Mouse (Mus musculus) small intestine, adult 2 months (tissue): ENCODE results near the gene Zfp324. TPM values are rescaled to one million over a fixed set of nuclear protein-coding genes. Genes with fewer than 3 reads are reported as not detected.
A peak's percentile ranks its signal among the peaks of the same experiment; 100 is the strongest.
"Not testable (repeated sequence)": the region's sequence is repeated elsewhere in the genome, so short reads cannot be mapped to it uniquely, and the experiment has no call there.

ENCODE experiments used
- H3K27ac ChIP-seq: fragments of 200-500 bp; 2 replicates; pipeline ENCODE4 v1.5.1; 2012; ENCODE audit warnings: low read depth, low read length, control low read depth, inconsistent platforms; ENCODE audit not compliant: insufficient read depth
- H3K27me3 ChIP-seq: fragments of 200-500 bp; 2 replicates; pipeline ENCODE4 v1.6.1; 2012; ENCODE audit warnings: mild to moderate bottlenecking, moderate library complexity, low read length, inconsistent platforms; ENCODE audit not compliant: control insufficient read depth, insufficient read depth
- H3K36me3 ChIP-seq: fragments of 200-500 bp; 2 replicates; pipeline ENCODE4 v1.6.1; 2012; ENCODE audit warnings: mild to moderate bottlenecking, low read length, control low read depth, inconsistent platforms; ENCODE audit not compliant: control insufficient read depth, insufficient read depth
- H3K4me1 ChIP-seq: fragments of 200-500 bp; 2 replicates; pipeline ENCODE4 v1.6.1; 2012; ENCODE audit warnings: low read length, inconsistent platforms, mixed read lengths; ENCODE audit not compliant: control insufficient read depth, insufficient read depth, insufficient read length
- H3K4me3 ChIP-seq: fragments of 200-500 bp; 2 replicates; pipeline ENCODE4 v1.5.1; 2012; ENCODE audit warnings: low read depth, mild to moderate bottlenecking, control low read depth, inconsistent platforms, low read length, moderate library complexity
- CTCF ChIP-seq: fragments of 200-500 bp; IDR thresholded peaks from 2 replicates; pipeline ENCODE4 v1.5.1; 2012; ENCODE audit warnings: low read depth, mild to moderate bottlenecking, control low read depth, inconsistent platforms, low read length, moderate library complexity, mixed read lengths; ENCODE audit not compliant: insufficient replicate concordance, insufficient read length; ENCODE audit errors: extremely low read depth
- POLR2A ChIP-seq: fragments of 200-500 bp; IDR thresholded peaks from 2 replicates; pipeline ENCODE4 v1.6.1; 2012; ENCODE audit warnings: low read depth, mild to moderate bottlenecking, control low read depth, inconsistent platforms, low read length, moderate library complexity
- WGBS: fragments of 180-500 bp; shearing (Covaris S2); methylation state at CpG from one replicate; pipeline ENCODE4 v1.1.7; 2018; 5-methylcytosine and 5-hydroxymethylcytosine counted together
- polyA plus RNA-seq: library from polyadenylated mRNA; depleted of rRNA; stranded (reverse); fragments of >200 nt; gene quantifications from 2 replicates; pipeline ENCODE4 v1.2.3, GENCODE M21; 2012

The Zfp324 gene
- polyA plus RNA-seq, 1 experiment = 3.5 TPM

DNA sequence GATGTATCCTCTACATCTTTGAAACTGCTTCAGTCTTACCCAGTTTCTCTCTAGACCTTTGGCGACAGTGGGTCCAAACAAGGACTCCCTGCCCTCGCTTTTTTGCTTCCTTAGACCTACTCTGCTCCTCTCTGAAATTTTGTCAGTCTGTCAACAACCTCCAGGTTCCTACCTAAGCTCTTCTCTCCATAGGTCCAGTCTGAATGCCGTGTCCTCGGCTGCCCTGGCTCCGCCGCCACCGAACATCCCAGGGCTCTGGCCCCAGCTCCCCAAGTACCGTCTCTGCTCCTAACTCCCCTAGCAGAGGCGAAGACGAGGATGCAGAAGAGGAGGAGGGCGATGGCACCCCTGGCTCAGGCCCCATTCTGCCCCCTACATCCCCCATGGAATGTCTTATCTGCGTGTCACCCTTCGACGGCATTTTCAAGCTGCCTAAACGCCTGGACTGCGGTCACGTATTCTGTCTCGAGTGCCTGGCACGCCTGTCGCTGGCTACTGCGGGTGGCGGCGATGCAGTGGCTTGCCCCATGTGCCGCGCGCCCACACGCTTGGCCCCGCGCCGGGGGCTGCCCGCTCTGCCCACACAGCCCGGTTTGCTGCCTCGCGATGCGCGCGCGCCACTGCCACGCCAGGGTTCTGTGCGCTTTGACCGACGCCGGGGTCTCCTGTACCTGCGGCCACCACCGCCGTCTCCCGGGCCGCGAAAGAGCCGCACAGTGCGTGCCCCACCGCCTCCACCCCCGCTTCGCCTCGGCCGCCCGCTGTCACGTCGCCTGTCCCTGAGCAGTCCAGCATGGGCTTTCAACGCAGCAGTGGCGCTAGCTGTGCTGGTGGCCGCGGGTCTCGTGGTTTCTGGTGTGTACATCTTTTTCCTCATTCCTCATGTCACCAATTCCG, 37.7 kb upstream of the Zfp324 start:
- Histone ChIP-seq H3K4me3 (peak overlapping the region; percentile 38), H3K27ac (no peak overlapping the region), H3K36me3 (peaks cover 34% of the 10 kb centered on the region), H3K4me1 (peaks cover 7% of the 10 kb centered on the region), H3K27me3 (no peaks in the 10 kb centered on the region; the same call in 1 of the 2 replicates)
- WGBS = 5% methylated on average over 65 of the region's 65 CpGs
- TF ChIP-seq POLR2A = no peak
- TF ChIP-seq CTCF = no peak

DNA sequence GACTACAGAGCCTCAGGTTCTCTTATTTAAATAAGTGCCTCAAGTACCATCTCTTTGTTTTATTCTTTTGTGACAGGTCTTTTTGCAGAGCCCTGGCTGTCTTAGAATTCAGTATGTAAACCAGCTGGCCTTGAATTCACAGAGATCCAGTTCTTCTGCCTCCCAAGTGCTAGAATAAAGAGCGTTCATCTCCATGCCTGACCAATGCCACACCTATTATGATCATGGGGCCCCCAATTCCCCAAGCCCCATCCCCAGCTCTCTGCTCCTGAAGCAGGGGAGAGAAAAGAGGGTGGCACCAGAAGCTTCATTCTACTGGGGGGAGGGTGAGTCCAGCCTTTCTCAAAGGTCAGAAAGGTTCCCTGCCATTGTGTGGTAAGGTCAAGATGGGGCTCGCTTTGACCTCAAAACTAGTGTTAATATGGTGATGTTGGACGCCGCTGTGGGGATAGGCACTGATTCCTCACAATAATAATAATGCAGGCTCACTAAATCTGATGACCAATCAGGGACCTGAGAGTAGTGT, 32.0 kb upstream of the Zfp324 start:
- 81% methylated on average over 4 of the region's 4 CpGs for WGBS
- no peak overlapping the region for H3K27ac ChIP-seq

DNA sequence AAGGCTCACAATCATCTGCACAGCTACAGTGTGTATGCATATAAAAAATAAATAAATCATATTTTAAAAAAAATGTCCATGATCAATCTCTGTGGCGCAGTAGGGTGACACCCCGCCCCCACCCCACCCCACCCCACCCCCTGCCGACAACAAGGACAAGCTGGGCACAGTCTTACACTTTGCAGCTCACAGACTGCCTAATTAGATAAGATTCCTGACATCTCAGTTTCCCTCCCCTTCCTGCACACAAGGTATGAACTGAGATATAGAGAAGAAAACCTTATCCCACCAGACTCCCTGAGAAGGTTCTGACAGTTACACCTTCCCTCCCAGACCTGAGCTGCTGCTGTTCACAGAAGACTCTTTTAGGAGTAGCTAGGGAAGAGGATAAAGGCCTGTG, 30.8 kb upstream of the Zfp324 start:
- 53% methylated on average over 3 of the region's 3 CpGs for WGBS
- no peak overlapping the region for H3K4me3 ChIP-seq
- no peak overlapping the region for H3K27ac ChIP-seq
- H3K27me3 ChIP-seq = no peaks in the 10 kb centered on the region
- no peaks in the 10 kb centered on the region for H3K4me1 ChIP-seq
- TF ChIP-seq CTCF = no peak
- TF ChIP-seq POLR2A = no peak
- no peaks in the 10 kb centered on the region for H3K36me3 ChIP-seq

More for the DNA sequence above, 32.0 kb upstream of the Zfp324 start:
- no peaks in the 10 kb centered on the region for H3K4me1 ChIP-seq
- no peaks in the 10 kb centered on the region for H3K27me3 ChIP-seq
- H3K36me3 ChIP-seq = no peaks in the 10 kb centered on the region
- H3K4me3 ChIP-seq = no peak overlapping the region
- TF ChIP-seq POLR2A (no peak), CTCF (no peak)

GRCm38 (mm10) chr7:12937254-12937803, 28.3 kb upstream of the Zfp324 start:
- not testable (repeated sequence) for H3K4me1 ChIP-seq
- WGBS = 90% methylated on average over 4 of the region's 4 CpGs

DNA sequence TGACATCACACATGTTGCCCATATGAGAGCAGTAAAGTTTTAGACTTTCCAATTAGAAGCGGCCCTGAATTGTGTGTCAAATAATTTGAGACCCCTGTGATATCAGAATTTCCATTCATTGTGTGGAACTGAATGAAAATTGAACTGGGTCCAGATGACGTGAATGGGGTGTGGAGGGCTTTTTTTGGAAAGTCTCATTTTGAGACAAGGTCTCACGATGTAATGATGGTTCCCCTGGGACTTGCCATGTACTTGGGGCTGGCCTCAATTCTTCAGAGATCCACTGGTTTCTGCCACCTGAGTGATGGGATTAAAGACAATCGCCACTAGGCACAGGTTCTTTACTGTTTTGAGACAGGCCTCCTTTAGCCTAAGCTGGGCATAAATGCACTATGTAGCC, 25.0 kb upstream of the Zfp324 start:
- Histone ChIP-seq H3K27ac (no peak overlapping the region), H3K36me3 (no peaks in the 10 kb centered on the region), H3K4me3 (no peak overlapping the region), H3K4me1 (no peaks in the 10 kb centered on the region), H3K27me3 (no peaks in the 10 kb centered on the region)
- 86% methylated on average over 4 of the region's 4 CpGs for WGBS
- TF ChIP-seq CTCF = no peak
- TF ChIP-seq POLR2A = no peak

More at GRCm38 (mm10) chr7:12937254-12937803, 28.3 kb upstream of the Zfp324 start:
- not testable (repeated sequence) for H3K27ac ChIP-seq, H3K27me3 ChIP-seq, H3K36me3 ChIP-seq, H3K4me3 ChIP-seq

GRCm38 (mm10) chr7:12943488-12943887, 22.1 kb upstream of the Zfp324 start:
- H3K4me1 ChIP-seq = no peaks in the 10 kb centered on the region
- no peaks in the 10 kb centered on the region for H3K27me3 ChIP-seq
- peak; percentile 30; the same call in 1 of the 2 replicates for TF ChIP-seq CTCF
- TF ChIP-seq POLR2A = no peak
- no peak overlapping the region for H3K4me3 ChIP-seq
- no peak overlapping the region for H3K27ac ChIP-seq
- no peaks in the 10 kb centered on the region for H3K36me3 ChIP-seq
